Mouse (Mus musculus) pancreas, adult 10 weeks (tissue): ENCODE data around the gene Acrv1. TPM values are rescaled to one million over a fixed set of nuclear protein-coding genes. Genes with fewer than 3 reads are reported as not detected.

Experiments used
- polyA plus RNA-seq: library from polyadenylated mRNA; stranded (reverse); fragments of 350-450 nt; fragmentation: Illumina TruSeq; extraction: RNeasy Lipid Tissue Mini Kit (QIAGEN cat#74804); gene quantifications from one replicate; pipeline ENCODE4 v1.2.3, GENCODE M21; 2015; ENCODE audit warnings: low read depth, low replicate concordance; ENCODE audit not compliant: insufficient read depth

Acrv1 gene
- not detected for polyA plus RNA-seq

DNA sequence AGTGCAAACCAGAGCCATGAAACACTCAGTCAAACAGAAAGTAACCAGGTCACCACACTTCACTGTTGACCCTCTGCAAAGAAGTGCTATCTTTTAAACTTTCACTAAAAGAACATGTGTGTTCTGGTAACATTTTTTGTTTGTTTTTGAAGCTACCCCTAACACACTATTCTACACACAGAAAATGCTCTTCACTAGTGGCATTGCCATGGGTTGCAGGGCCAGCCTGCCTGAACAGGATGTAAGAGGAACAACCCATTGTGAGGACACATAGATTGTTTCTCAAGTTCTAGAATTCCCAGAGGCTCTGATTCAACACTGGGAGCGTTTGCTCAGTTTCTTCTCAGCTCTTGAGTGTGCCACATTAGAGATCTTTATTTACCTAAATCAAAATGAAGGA is at the start of gene Acrv1:
Gene Acrv1, plus strand, starts transcription at position 301 of the 400 bp plus-strand sequence.

DNA sequence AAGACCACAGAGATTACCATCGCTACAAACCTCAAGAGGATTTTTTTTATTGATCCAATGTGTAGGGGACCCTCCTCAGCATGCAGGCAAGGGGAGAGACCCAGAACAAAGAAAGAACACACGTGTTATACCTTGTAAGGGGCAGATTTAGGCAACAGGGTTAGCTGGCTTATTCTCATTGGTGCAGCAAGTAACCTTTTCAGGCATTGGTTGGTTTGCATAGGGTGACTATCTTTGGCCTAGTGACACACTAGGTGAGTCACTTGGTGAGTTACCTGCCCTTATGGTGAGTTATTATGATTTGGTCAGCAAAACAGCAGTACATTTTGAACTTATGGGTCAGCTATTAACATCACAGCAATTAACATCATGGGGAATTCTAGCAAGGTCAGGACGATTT is 49.7 kb upstream of the Acrv1 start, which contains the start of gene A630095E13Rik:
Gene A630095E13Rik, minus strand, starts transcription at position 101 of the 400 bp plus-strand sequence.

DNA sequence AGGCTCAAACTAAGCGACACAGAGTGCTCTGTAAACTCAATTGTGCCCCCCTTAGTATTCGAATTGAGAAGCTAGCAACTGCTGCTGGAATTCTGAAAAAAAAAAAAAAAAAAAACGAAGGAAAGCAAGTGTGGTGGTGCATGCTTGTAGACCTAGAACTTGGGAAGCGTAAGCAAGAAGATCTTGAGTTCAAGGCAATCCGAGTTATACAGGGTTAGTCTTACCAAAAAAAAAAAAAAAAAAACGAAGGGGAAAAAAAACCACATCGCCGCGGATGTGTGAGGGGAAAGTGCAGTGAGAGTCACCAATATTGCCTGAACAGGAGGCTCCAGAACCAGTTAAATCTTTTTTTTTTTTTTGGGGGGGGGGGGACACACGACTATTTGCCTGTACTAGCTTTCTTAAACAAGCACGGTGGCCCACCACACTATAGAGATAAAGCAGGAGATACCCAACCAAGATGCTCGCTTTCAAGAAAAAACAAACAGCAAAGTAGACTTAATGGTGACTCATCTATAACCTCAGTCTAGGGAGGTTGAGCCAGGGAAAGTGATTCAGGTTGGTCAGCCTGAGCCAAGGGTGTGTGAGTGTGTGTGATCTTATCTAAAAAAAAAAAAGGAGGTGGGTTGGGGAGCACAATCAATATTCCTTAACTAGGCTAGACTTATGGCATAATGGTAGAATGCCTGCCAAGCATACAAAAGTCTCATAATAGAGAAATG is 34.2 kb downstream of the Acrv1 start, which contains the start of gene Chek1:
Gene Chek1, minus strand, starts transcription at position 32 of the 722 bp plus-strand sequence.

Other genes starting within 250 kb of the Acrv1 start
- gene Gm9513, start 217.6 kb upstream of the Acrv1 start, polyA plus RNA-seq = not detected
- gene Gm5615, start 151.3 kb upstream of the Acrv1 start, polyA plus RNA-seq = not detected
- gene Gm17689, start 110.6 kb upstream of the Acrv1 start, polyA plus RNA-seq = not detected
- gene A630095E13Rik, start 49.8 kb upstream of the Acrv1 start, polyA plus RNA-seq = not detected
- gene Chek1, start 33.8 kb downstream of the Acrv1 start, polyA plus RNA-seq = 2.9 TPM
- gene Stt3a, start 74.5 kb downstream of the Acrv1 start, polyA plus RNA-seq = 25.4 TPM
- 21.9 TPM for gene Ei24, start 104.2 kb downstream of the Acrv1 start, polyA plus RNA-seq
- gene Fez1, start 128.6 kb downstream of the Acrv1 start, polyA plus RNA-seq = 1.1 TPM